In genomic region chr6:84778970-84779369, GRCm38 (mm10) we compare ENCODE assay signal across 30 mouse cellular contexts.
DNase-seq lines count a peak whose midpoint lies in the region; ATAC-seq and TF ChIP-seq lines count a peak whose summit lies in the region.
"Had no signal": no experiment of that assay in that cellular context is flagged by ENCODE, and none has a peak within 500 bp of the region (broad histone marks: within the 10 kb centered on the region; RNA-seq: fewer than 3 reads in every experiment).

No protein-coding gene starts in this region.

- no peak overlapping the region for H3K27ac ChIP-seq in heart, adult 2 months
- no peak overlapping the region for H3K27ac ChIP-seq in kidney, adult 2 months (ENCODE audit: insufficient read depth, low read depth, low read length)
- H3K27ac ChIP-seq in kidney, embryonic 16.5 days (ENCODE audit: low read length) = no peak overlapping the region
- H3K27ac ChIP-seq: embryonic facial prominence, embryonic 12.5 days; heart, embryonic 15.5 days; intestine, embryonic 15.5 days; left cerebral cortex, adult 2 months; liver, embryonic 13.5 days; lung, embryonic 15.5 days; macrophage had no signal

- TF ChIP-seq POLR2A in heart, adult 2 months (IDR thresholded peaks at IDR 0.05; ENCODE audit: insufficient read depth, low read depth, low read length) = no peak
- TF ChIP-seq POLR2A in kidney, adult 2 months (IDR thresholded peaks at IDR 0.05; ENCODE audit: low read depth, low read length) = no peak
- TF ChIP-seq POLR2A in lung, adult 2 months (IDR thresholded peaks at IDR 0.05; ENCODE audit: borderline replicate concordance, extremely low read depth, low read depth, low read length) = no peak

- ATAC-seq in kidney, embryonic 16.5 days (ENCODE audit: low FRiP score, low TSS enrichment) = no peak
- no peak for ATAC-seq in cerebellum, adult (ENCODE audit: insufficient number of reproducible peaks, low FRiP score, low TSS enrichment)
- ATAC-seq: activated CD4-positive, CD25-positive, alpha-beta regulatory T cell, adult 4 months; forebrain, postnatal 0 days; intestine, embryonic 15.5 days; midbrain, embryonic 16.5 days had no signal

- peak; percentile 87 for DNase-seq in heart, adult 11 months
- DNase-seq in heart, adult 2 months = no peak
- peak; percentile 8 for DNase-seq in kidney, adult 2 months
- DNase-seq in lung, postnatal 10 days = peak; percentile 8
- no peak for DNase-seq in lung, adult 2 months
- DNase-seq in gastrocnemius, postnatal 36 days = no peak
- DNase-seq: adrenal gland, adult 8-10 months; B cell, adult 2 months; cerebellum, adult 8-10 months; cerebellum, postnatal 36 days; forebrain, postnatal 0 days; gastrocnemius, postnatal 14 days; liver, embryonic 13.5 days; right cerebral cortex, adult 18-20 months; right cerebral cortex, postnatal 4 days; thymus, postnatal 14 days had no signal

- H3K4me3 ChIP-seq in heart, adult 2 months = no peak overlapping the region
- no peak overlapping the region for H3K4me3 ChIP-seq in kidney, adult 2 months (ENCODE audit: insufficient read depth, low read depth, low read length)
- no peak overlapping the region for H3K4me3 ChIP-seq in kidney, embryonic 16.5 days (ENCODE audit: low read length)
- H3K4me3 ChIP-seq in lung, adult 2 months (replicated peaks; ENCODE audit: extremely low read depth, low read depth, low read length) = no peak overlapping the region
- H3K4me3 ChIP-seq: embryonic facial prominence, embryonic 12.5 days; heart, embryonic 15.5 days; intestine, embryonic 15.5 days; left cerebral cortex, adult 2 months; liver, embryonic 13.5 days; lung, embryonic 15.5 days; myocyte; neural tube, embryonic 13.5 days had no signal

- WGBS in heart, adult 2 months = 51% methylated on average over 5 of the region's 5 CpGs
- 68% methylated on average over 5 of the region's 5 CpGs for WGBS in kidney, adult 2 months
- WGBS in kidney, embryonic 16.5 days = 51% methylated on average over 5 of the region's 5 CpGs
- WGBS in lung, adult 2 months = 47% methylated on average over 5 of the region's 5 CpGs

- intact Hi-C loops in heart, adult 2 months (cut with DNase I) = no loop called here
- intact Hi-C loops in gastrocnemius, postnatal 36 days (cut with DNase I) = no loop called here

- no peak for TF ChIP-seq CTCF in heart, adult 2 months (IDR thresholded peaks at IDR 0.05)
- TF ChIP-seq CTCF in kidney, adult 2 months (conservative IDR thresholded peaks at IDR 0.05; ENCODE audit: insufficient read depth, insufficient read length, low read depth, low read length) = no peak
- TF ChIP-seq CTCF in lung, adult 2 months (IDR thresholded peaks at IDR 0.05; ENCODE audit: insufficient read depth, low read length) = no peak

- no peak overlapping the region for H3K4me2 ChIP-seq in kidney, embryonic 16.5 days (replicated peaks; ENCODE audit: low read depth, low read length)
- H3K4me2 ChIP-seq: embryonic facial prominence, embryonic 12.5 days; heart, embryonic 15.5 days; intestine, embryonic 15.5 days; liver, embryonic 13.5 days; lung, embryonic 15.5 days; neural tube, embryonic 13.5 days had no signal

- no peaks in the 10 kb centered on the region for H3K4me1 ChIP-seq in heart, adult 2 months (ENCODE audit: control insufficient read depth, insufficient read depth, low read length)
- H3K4me1 ChIP-seq in kidney, adult 2 months (ENCODE audit: control insufficient read depth, insufficient read depth, low read length) = no peaks in the 10 kb centered on the region; the same call in 1 of the 2 replicates
- H3K4me1 ChIP-seq in kidney, embryonic 16.5 days (ENCODE audit: insufficient read depth, low read length) = peaks cover 13% of the 10 kb centered on the region
- H3K4me1 ChIP-seq in lung, adult 2 months (ENCODE audit: control insufficient read depth, insufficient read depth, low read length) = no peaks in the 10 kb centered on the region; the same call in 1 of the 2 replicates
- H3K4me1 ChIP-seq: intestine, embryonic 15.5 days; liver, embryonic 13.5 days; lung, embryonic 15.5 days had no signal

- no peak for TF ChIP-seq EP300 in heart, adult 2 months (IDR thresholded peaks at IDR 0.05; ENCODE audit: insufficient read depth, low read depth, low read length)

- no peaks in the 10 kb centered on the region for H3K9me3 ChIP-seq in kidney, embryonic 16.5 days (ENCODE audit: low read length)
- H3K9me3 ChIP-seq: embryonic facial prominence, embryonic 12.5 days; G1E; heart, embryonic 15.5 days; intestine, embryonic 15.5 days; liver, embryonic 13.5 days; lung, embryonic 15.5 days; neural tube, embryonic 13.5 days had no signal

- no peaks in the 10 kb centered on the region for H3K27me3 ChIP-seq in heart, adult 2 months (ENCODE audit: control insufficient read depth, insufficient read depth, low read length)
- no peaks in the 10 kb centered on the region for H3K27me3 ChIP-seq in kidney, adult 2 months (replicated peaks; ENCODE audit: control insufficient read depth, insufficient read depth, low read length)
- no peaks in the 10 kb centered on the region for H3K27me3 ChIP-seq in kidney, embryonic 16.5 days (ENCODE audit: insufficient read depth, low read length)
- H3K27me3 ChIP-seq: CH12.LX; embryonic facial prominence, embryonic 12.5 days; heart, embryonic 15.5 days; intestine, embryonic 15.5 days; liver, embryonic 13.5 days; lung, embryonic 15.5 days; neural tube, embryonic 13.5 days had no signal

- no peaks in the 10 kb centered on the region for H3K79me2 ChIP-seq in heart, adult 2 months (replicated peaks; ENCODE audit: control insufficient read depth, insufficient read depth, low read length)

- no peaks in the 10 kb centered on the region for H3K36me3 ChIP-seq in heart, adult 2 months (ENCODE audit: control insufficient read depth, insufficient read depth, low read length)
- H3K36me3 ChIP-seq in kidney, adult 2 months (ENCODE audit: control insufficient read depth, insufficient read depth, low read length) = no peaks in the 10 kb centered on the region
- H3K36me3 ChIP-seq in kidney, embryonic 16.5 days (ENCODE audit: insufficient read depth, low read length) = no peaks in the 10 kb centered on the region
- H3K36me3 ChIP-seq: embryonic facial prominence, embryonic 12.5 days; G1E; heart, embryonic 15.5 days; intestine, embryonic 15.5 days; liver, embryonic 13.5 days; lung, embryonic 15.5 days; neural tube, embryonic 13.5 days had no signal

- H3K9ac ChIP-seq in heart, adult 2 months (ENCODE audit: low read depth, low read length) = no peak overlapping the region
- no peak overlapping the region for H3K9ac ChIP-seq in kidney, embryonic 16.5 days (replicated peaks; ENCODE audit: low read length)
- H3K9ac ChIP-seq: embryonic facial prominence, embryonic 12.5 days; forebrain, postnatal 0 days; heart, embryonic 15.5 days; intestine, embryonic 15.5 days; liver, embryonic 13.5 days; lung, embryonic 15.5 days; neural tube, embryonic 13.5 days had no signal

Comparison
In these comparisons a context has a peak if more than half of its experiments do, and no peak if none do; other contexts are left out.
1. DNase-seq: peak in heart, adult 11 months (single experiment), kidney, adult 2 months (single experiment) and lung, postnatal 10 days (single experiment); none in heart, adult 2 months (0 of 2), lung, adult 2 months (single experiment) and gastrocnemius, postnatal 36 days (0 of 2).